Mouse (Mus musculus): ENCODE measurements at regions not wholly inside any gene's neighbourhood (a gene's known extent, or its start where the extent isn't known, plus 50 kb on each side); places are given as distances from the start of the nearest gene placed in this dataset.

DNA sequence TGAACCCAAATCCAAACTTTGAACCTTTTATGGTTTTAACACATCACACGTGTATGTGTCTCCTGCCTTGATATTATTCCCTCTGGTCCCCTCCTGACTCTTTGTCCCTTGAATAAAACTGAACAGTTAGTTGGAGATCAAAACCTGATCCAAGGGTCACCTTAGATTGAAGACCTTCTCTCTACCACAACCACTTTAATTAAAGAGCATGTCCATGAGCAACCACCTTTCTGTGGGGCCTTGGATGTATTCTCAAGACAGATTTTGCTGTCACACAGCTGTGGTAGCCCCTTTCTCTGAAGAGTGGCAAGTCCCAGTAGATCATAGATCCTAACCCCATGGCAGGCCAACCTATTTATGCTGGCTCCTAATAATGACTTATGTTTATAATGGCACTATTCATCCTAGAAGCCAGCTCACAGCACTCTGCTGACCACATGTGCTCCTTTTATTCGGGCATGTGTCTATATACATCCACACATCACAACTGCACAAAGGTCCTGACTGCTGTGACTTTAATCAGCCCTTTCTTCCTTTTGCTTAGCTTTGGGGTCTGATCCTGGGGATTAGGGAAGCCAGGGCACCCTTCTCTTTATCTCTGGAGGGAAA is 536.8 kb upstream of the Tenm2 start:
- intact Hi-C loops (cut with DNase I): no loop called here
- Histone ChIP-seq H3K4me1 (ENCODE audit: control insufficient read depth, insufficient read depth, low read length) (no peaks in the 10 kb centered on the region), H3K4me3 (no peak overlapping the region), H3K79me2 (replicated peaks; ENCODE audit: control insufficient read depth, insufficient read depth, low read length) (no peaks in the 10 kb centered on the region), H3K27me3 (ENCODE audit: control insufficient read depth, insufficient read depth, low read length) (no peaks in the 10 kb centered on the region), H3K36me3 (ENCODE audit: control insufficient read depth, insufficient read depth, low read length) (no peaks in the 10 kb centered on the region), H3K9ac (ENCODE audit: low read depth, low read length) (no peak overlapping the region), H3K27ac (no peak overlapping the region)
- DNase-seq: no peak
- TF ChIP-seq EP300 (IDR thresholded peaks at IDR 0.05; ENCODE audit: insufficient read depth, low read depth, low read length): no peak
- TF ChIP-seq CTCF (IDR thresholded peaks at IDR 0.05): no peak
- TF ChIP-seq POLR2A (IDR thresholded peaks at IDR 0.05; ENCODE audit: insufficient read depth, low read depth, low read length): no peak
- 57% methylated on average over 2 of the region's 2 CpGs for WGBS

DNA sequence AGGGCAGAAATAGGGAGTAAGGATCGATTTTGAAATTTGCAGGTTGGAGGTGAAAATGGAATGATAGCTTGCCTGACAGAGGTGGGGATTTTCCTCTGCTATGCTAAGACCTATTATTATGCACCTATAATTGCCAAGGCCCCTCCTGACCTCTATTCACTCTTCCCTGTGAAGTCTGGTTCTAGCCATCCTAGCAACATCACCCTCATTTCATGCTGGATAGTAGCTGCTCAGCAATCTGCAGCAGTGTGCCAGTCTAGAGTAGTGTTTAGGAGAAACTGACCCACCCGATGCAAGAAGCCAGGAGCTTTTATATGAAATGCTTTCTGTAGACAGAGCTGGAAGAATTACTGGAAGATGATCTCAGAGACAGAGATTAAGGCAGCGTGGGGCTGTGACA is 535.1 kb upstream of the Tenm2 start:
- intact Hi-C loops (cut with DNase I): no loop called here
- no peak overlapping the region for H3K9ac ChIP-seq (ENCODE audit: low read depth, low read length)
- DNase-seq: no peak
- H3K27ac ChIP-seq: no peak overlapping the region
- H3K4me1 ChIP-seq (ENCODE audit: control insufficient read depth, insufficient read depth, low read length): no peaks in the 10 kb centered on the region
- H3K79me2 ChIP-seq (replicated peaks; ENCODE audit: control insufficient read depth, insufficient read depth, low read length): no peaks in the 10 kb centered on the region
- H3K36me3 ChIP-seq (ENCODE audit: control insufficient read depth, insufficient read depth, low read length): no peaks in the 10 kb centered on the region
- H3K27me3 ChIP-seq (ENCODE audit: control insufficient read depth, insufficient read depth, low read length): no peaks in the 10 kb centered on the region
- H3K4me3 ChIP-seq: no peak overlapping the region
- WGBS: 64% methylated on average over 3 of the region's 3 CpGs
- TF ChIP-seq CTCF (IDR thresholded peaks at IDR 0.05) (no peak), POLR2A (IDR thresholded peaks at IDR 0.05; ENCODE audit: insufficient read depth, low read depth, low read length) (no peak), EP300 (IDR thresholded peaks at IDR 0.05; ENCODE audit: insufficient read depth, low read depth, low read length) (no peak)

DNA sequence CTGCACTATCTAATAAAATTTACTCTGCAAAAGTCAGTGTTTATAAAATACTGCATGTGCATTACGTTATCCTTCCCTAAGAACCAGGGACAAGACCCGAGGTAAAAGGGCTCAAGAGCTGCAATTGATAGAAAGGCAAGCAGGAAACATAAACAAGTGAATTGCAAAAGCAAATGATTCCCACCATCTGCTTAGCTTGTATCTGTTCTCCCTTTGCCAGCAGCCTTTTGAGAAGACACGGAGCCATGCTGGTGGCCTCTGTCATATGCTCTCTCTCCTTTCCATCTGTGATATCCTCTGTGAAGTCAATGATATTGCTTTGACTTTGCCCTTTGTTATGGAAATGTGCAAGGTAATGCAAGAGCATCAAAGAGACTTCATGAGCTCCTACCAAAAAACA is 532.4 kb upstream of the Tenm2 start:
- no peak overlapping the region for H3K27ac ChIP-seq
- H3K79me2 ChIP-seq (replicated peaks; ENCODE audit: control insufficient read depth, insufficient read depth, low read length): no peaks in the 10 kb centered on the region
- 54% methylated on average over 3 of the region's 3 CpGs for WGBS
- no peak overlapping the region for H3K4me3 ChIP-seq
- H3K36me3 ChIP-seq (ENCODE audit: control insufficient read depth, insufficient read depth, low read length): no peaks in the 10 kb centered on the region
- no peaks in the 10 kb centered on the region for H3K4me1 ChIP-seq (ENCODE audit: control insufficient read depth, insufficient read depth, low read length)
- DNase-seq: no peak
- H3K27me3 ChIP-seq (ENCODE audit: control insufficient read depth, insufficient read depth, low read length): no peaks in the 10 kb centered on the region
- H3K9ac ChIP-seq (ENCODE audit: low read depth, low read length): no peak overlapping the region
- TF ChIP-seq EP300 (IDR thresholded peaks at IDR 0.05; ENCODE audit: insufficient read depth, low read depth, low read length) (no peak), POLR2A (IDR thresholded peaks at IDR 0.05; ENCODE audit: insufficient read depth, low read depth, low read length) (no peak), CTCF (IDR thresholded peaks at IDR 0.05) (no peak)
- intact Hi-C loops (cut with DNase I): no loop called here

DNA sequence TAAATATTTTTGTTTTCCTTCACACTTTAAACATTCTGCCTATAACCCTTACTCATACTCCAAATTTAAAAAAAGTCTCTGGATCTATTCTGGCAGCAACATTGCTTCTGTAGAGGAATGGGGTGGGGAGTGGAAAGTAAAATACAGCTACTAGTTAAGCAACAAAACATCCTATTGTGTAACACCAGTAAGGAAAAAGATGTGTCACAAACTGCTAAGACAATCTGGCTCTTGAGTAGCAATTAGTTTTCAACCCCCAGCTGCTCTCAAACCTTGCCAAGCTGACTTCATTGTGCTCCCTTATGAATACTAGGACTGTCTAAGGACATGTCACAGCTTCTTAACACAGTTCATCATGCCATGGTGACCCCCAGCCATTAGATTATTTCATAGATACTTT is 500.2 kb upstream of the Tenm2 start:
- H3K79me2 ChIP-seq (replicated peaks; ENCODE audit: control insufficient read depth, insufficient read depth, low read length): no peaks in the 10 kb centered on the region
- H3K27ac ChIP-seq: no peak overlapping the region
- H3K9ac ChIP-seq (ENCODE audit: low read depth, low read length): no peak overlapping the region
- H3K27me3 ChIP-seq (ENCODE audit: control insufficient read depth, insufficient read depth, low read length): no peaks in the 10 kb centered on the region
- intact Hi-C loops (cut with DNase I): no loop called here
- no peak for DNase-seq
- no peaks in the 10 kb centered on the region for H3K4me1 ChIP-seq (ENCODE audit: control insufficient read depth, insufficient read depth, low read length)
- H3K4me3 ChIP-seq: no peak overlapping the region
- TF ChIP-seq CTCF (IDR thresholded peaks at IDR 0.05): no peak
- TF ChIP-seq EP300 (IDR thresholded peaks at IDR 0.05; ENCODE audit: insufficient read depth, low read depth, low read length): no peak
- H3K36me3 ChIP-seq (ENCODE audit: control insufficient read depth, insufficient read depth, low read length): no peaks in the 10 kb centered on the region

DNA sequence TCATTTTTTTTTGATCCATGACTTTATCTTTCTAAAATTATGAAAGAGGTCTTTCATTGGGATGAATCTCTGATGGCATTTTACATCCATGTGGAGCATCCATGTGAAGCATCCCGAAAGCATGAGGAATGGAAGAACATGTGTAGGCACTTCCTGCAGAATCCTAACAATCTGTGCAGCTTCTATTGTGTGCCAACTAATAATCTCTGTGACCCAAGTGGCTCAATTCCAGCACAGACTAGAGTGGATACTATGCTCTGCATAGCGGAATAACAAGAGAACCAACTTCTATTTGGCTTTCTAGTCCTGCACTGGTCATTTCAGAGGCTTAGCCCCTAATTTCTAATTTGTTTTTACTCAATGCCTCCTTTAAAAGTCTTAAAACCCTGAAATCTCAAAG is 499.7 kb upstream of the Tenm2 start:
- no peak overlapping the region for H3K9ac ChIP-seq (ENCODE audit: low read depth, low read length)
- H3K79me2 ChIP-seq (replicated peaks; ENCODE audit: control insufficient read depth, insufficient read depth, low read length): no peaks in the 10 kb centered on the region
- TF ChIP-seq CTCF (IDR thresholded peaks at IDR 0.05) (no peak), POLR2A (IDR thresholded peaks at IDR 0.05; ENCODE audit: insufficient read depth, low read depth, low read length) (no peak), EP300 (IDR thresholded peaks at IDR 0.05; ENCODE audit: insufficient read depth, low read depth, low read length) (no peak)
- no peaks in the 10 kb centered on the region for H3K4me1 ChIP-seq (ENCODE audit: control insufficient read depth, insufficient read depth, low read length)
- intact Hi-C loops (cut with DNase I): no loop called here
- H3K27me3 ChIP-seq (ENCODE audit: control insufficient read depth, insufficient read depth, low read length): no peaks in the 10 kb centered on the region
- no peak overlapping the region for H3K4me3 ChIP-seq
- no peaks in the 10 kb centered on the region for H3K36me3 ChIP-seq (ENCODE audit: control insufficient read depth, insufficient read depth, low read length)
- WGBS: 54% methylated on average over 2 of the region's 2 CpGs
- no peak for DNase-seq
- no peak overlapping the region for H3K27ac ChIP-seq

DNA sequence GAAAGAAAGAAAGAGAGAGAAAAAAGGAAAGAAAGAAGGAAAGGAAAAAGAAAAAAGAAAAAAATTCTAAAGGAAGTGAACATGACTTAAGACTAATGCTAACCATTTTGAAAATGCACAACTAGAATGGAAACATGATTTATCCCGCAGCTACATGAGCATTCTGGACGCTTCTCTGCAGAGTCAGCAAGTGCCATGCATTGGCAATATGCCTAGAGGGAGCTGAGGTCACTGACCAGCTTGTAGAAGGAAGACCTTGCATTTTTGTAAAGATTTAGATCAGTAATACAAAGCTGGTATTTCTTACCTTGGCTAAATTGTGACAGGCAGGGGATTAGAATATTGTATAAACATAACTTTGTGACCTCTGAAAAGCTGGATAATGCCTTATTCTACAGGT is 461.2 kb upstream of the Tenm2 start:
- H3K79me2 ChIP-seq (replicated peaks; ENCODE audit: control insufficient read depth, insufficient read depth, low read length): no peaks in the 10 kb centered on the region
- intact Hi-C loops (cut with DNase I): no loop called here
- no peaks in the 10 kb centered on the region for H3K36me3 ChIP-seq (ENCODE audit: control insufficient read depth, insufficient read depth, low read length)
- TF ChIP-seq POLR2A (IDR thresholded peaks at IDR 0.05; ENCODE audit: insufficient read depth, low read depth, low read length) (no peak), EP300 (IDR thresholded peaks at IDR 0.05; ENCODE audit: insufficient read depth, low read depth, low read length) (no peak), CTCF (IDR thresholded peaks at IDR 0.05) (no peak)
- no peak overlapping the region for H3K9ac ChIP-seq (ENCODE audit: low read depth, low read length)
- H3K27ac ChIP-seq: no peak overlapping the region
- no peak for DNase-seq
- WGBS: 46% methylated on average over 2 of the region's 2 CpGs
- no peaks in the 10 kb centered on the region for H3K27me3 ChIP-seq (ENCODE audit: control insufficient read depth, insufficient read depth, low read length)
- no peaks in the 10 kb centered on the region for H3K4me1 ChIP-seq (ENCODE audit: control insufficient read depth, insufficient read depth, low read length)
- H3K4me3 ChIP-seq: no peak overlapping the region

Data from heart, adult 2 months (tissue).